Mouse (Mus musculus): ENCODE measurements around the gene Eif2ak4. TPM values are rescaled to one million over a fixed set of nuclear protein-coding genes. Genes with fewer than 3 reads are reported as not detected.

The Eif2ak4 gene
- polyA plus RNA-seq, 1 experiment from 2014 or later = 8.0 TPM

DNA sequence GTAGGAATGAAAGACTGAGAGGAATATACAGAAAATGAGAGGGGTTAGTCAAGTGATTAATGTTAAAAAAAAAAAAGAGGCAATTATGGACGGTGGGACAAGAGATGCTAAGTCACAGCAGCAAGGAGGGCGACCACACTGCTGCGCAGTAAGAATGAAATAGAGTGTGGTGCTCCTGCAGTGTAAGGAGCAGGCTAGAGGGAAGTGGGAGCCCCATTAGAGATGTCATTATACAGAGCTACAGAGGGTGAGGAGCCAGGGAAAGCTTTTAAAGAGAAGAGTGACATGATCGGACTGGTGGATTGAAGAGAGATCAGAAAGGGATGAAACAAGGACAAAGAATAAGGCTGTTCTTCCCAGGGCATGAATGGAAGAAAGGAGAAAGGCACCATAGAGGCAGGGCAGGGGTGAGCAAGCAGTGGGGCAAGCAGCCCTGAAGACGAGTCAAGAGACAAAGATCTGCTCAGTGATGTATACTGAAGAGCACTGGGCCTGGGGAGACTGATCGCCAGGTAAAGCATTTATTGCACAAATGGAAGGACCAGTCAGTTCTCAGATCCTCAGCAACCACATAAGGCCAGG lies 33.2 kb upstream of the Eif2ak4 start:
- H3K4me3 ChIP-seq (replicated peaks; ENCODE audit: low read depth, low read length) = no peak overlapping the region
- no peak overlapping the region for H3K4me2 ChIP-seq (ENCODE audit: low read length)
- no peaks in the 10 kb centered on the region for H3K36me3 ChIP-seq (ENCODE audit: insufficient read depth, low read length)
- H3K9me3 ChIP-seq (replicated peaks; ENCODE audit: low read length) = no peaks in the 10 kb centered on the region
- no peak for ATAC-seq (replicated peaks; ENCODE audit: low FRiP score, low read depth)
- H3K9ac ChIP-seq (ENCODE audit: low read depth, low read length) = no peak overlapping the region
- no peak for TF ChIP-seq CTCF (IDR thresholded peaks at IDR 0.05; ENCODE audit: low read depth)
- 85% methylated on average over 6 of the region's 6 CpGs for WGBS
- no peak overlapping the region for H3K27ac ChIP-seq
- no peaks in the 10 kb centered on the region for H3K4me1 ChIP-seq (replicated peaks; ENCODE audit: insufficient read depth, low read length)
- no peak for DNase-seq (ENCODE audit: low spot score)
- H3K27me3 ChIP-seq (ENCODE audit: insufficient read depth, low read length) = no peaks in the 10 kb centered on the region

DNA sequence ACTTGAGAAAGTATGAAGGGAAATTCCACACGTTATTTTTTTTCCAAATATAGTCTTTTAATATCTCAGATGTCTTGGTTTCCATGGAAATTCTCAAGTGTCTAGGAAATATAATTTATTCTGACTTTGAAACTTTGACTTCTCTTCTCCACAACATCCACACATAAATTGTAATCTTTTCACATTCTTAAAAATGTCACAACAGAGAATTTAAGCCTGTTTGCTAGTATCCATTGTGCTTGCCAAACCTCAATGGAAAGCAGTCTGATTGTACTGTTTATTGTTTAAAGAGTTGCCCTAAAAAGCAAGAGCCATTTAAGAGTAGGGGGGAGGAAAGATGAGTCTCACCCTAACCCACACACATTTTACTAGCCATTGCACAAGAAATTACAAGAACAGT lies 16.6 kb upstream of the Eif2ak4 start:
- Histone ChIP-seq H3K4me2 (ENCODE audit: low read length) (no peak overlapping the region), H3K4me3 (replicated peaks; ENCODE audit: low read depth, low read length) (no peak overlapping the region), H3K27ac (no peak overlapping the region), H3K9ac (ENCODE audit: low read depth, low read length) (no peak overlapping the region), H3K27me3 (ENCODE audit: insufficient read depth, low read length) (no peaks in the 10 kb centered on the region; the same call in 1 of the 2 replicates), H3K9me3 (replicated peaks; ENCODE audit: low read length) (no peaks in the 10 kb centered on the region), H3K36me3 (ENCODE audit: insufficient read depth, low read length) (no peaks in the 10 kb centered on the region), H3K4me1 (replicated peaks; ENCODE audit: insufficient read depth, low read length) (peaks cover 14% of the 10 kb centered on the region; the same call in 1 of the 2 replicates)
- no peak for ATAC-seq (replicated peaks; ENCODE audit: low FRiP score, low read depth)
- WGBS = 30% methylated on average over 1 of the region's 1 CpGs
- no peak for TF ChIP-seq CTCF (IDR thresholded peaks at IDR 0.05; ENCODE audit: low read depth)
- DNase-seq (ENCODE audit: low spot score) = peak; percentile 62

DNA sequence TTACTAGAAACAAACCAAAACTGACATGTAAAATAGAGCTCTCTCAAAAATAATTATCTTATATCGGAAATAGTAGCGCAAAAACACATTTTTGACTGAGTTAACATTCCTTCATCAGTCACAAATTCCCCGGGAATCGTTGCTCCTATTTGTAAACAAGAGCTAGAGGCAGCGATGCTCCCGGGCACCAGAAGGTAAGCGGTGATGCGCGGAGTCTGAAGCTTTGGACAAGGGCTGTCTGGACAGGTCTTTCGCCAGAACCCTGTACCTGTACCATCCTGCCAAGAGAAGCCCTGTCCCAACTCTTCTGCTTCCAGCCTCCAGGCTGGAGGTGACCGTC lies 15.9 kb upstream of the Eif2ak4 start:
- H3K9ac ChIP-seq (ENCODE audit: low read depth, low read length) = peak overlapping the region; percentile 46; the same call in 1 of the 2 replicates
- TF ChIP-seq CTCF (IDR thresholded peaks at IDR 0.05; ENCODE audit: low read depth) = no peak
- ATAC-seq (replicated peaks; ENCODE audit: low FRiP score, low read depth) = no peak
- peaks cover 14% of the 10 kb centered on the region; the same call in 1 of the 2 replicates for H3K4me1 ChIP-seq (replicated peaks; ENCODE audit: insufficient read depth, low read length)
- peak; percentile 23 for DNase-seq (ENCODE audit: low spot score)
- no peaks in the 10 kb centered on the region for H3K9me3 ChIP-seq (replicated peaks; ENCODE audit: low read length)
- no peaks in the 10 kb centered on the region for H3K36me3 ChIP-seq (ENCODE audit: insufficient read depth, low read length)
- H3K27ac ChIP-seq = no peak overlapping the region
- peak overlapping the region; percentile 43 for H3K4me3 ChIP-seq (replicated peaks; ENCODE audit: low read depth, low read length)
- no peaks in the 10 kb centered on the region; the same call in 1 of the 2 replicates for H3K27me3 ChIP-seq (ENCODE audit: insufficient read depth, low read length)
- WGBS = 7% methylated on average over 11 of the region's 11 CpGs
- peak overlapping the region; percentile 81 for H3K4me2 ChIP-seq (ENCODE audit: low read length)

DNA sequence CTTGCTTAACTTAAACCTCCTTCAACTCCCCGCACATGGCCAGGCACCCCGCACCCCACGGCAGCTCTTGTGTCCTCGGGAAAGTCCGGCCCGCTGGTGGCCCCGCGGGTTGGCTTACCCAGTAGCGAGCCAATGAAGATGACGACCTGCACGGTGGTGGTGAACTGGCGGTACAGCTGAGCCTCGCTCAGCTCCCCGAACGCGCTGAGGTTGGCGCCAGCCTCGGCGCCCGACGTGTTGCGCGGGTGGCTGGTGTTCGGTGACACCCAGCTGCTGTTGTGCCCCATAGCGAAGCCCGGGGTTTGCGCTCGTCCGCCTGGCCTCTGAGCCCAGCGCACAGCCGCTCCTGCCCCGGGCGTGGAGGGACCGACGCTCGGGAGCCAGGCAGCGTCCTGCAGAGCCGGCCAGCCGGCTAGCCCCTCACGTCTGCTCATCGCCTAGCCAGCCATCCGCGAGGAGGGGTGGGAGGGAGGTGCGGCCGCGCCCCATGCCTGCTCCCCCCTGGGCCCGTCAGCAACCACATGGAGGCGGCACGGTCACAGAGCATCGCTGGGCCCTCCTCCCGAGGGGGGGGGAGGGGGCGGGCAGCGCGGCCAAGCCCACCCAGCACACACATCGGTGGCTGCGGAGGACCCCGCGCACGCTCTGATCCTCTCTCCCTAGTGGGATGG lies 15.4 kb upstream of the Eif2ak4 start, which contains the start of gene Gpr176:
TSS of gene Gpr176 (minus strand) at position 519 of the 671 bp plus-strand sequence.
- Histone ChIP-seq H3K27ac (no peak within 1 kb of the TSS), H3K9me3 (replicated peaks; ENCODE audit: low read length) (no peaks in the 10 kb centered on the region), H3K4me3 (replicated peaks; ENCODE audit: low read depth, low read length) (peak within 1 kb of the TSS; percentile 43), H3K4me2 (ENCODE audit: low read length) (peak within 1 kb of the TSS; percentile 81), H3K4me1 (replicated peaks; ENCODE audit: insufficient read depth, low read length) (peaks cover 14% of the 10 kb centered on the region; the same call in 1 of the 2 replicates), H3K27me3 (ENCODE audit: insufficient read depth, low read length) (no peaks in the 10 kb centered on the region; the same call in 1 of the 2 replicates), H3K36me3 (ENCODE audit: insufficient read depth, low read length) (no peaks in the 10 kb centered on the region), H3K9ac (ENCODE audit: low read depth, low read length) (peak within 1 kb of the TSS; percentile 46)
- no peak for TF ChIP-seq CTCF (IDR thresholded peaks at IDR 0.05; ENCODE audit: low read depth)
- WGBS = under 1% methylated on average over 57 of the region's 59 CpGs
- peak; percentile 47 for DNase-seq (ENCODE audit: low spot score)
- peak; percentile 68 for ATAC-seq (replicated peaks; ENCODE audit: low FRiP score, low read depth)

DNA sequence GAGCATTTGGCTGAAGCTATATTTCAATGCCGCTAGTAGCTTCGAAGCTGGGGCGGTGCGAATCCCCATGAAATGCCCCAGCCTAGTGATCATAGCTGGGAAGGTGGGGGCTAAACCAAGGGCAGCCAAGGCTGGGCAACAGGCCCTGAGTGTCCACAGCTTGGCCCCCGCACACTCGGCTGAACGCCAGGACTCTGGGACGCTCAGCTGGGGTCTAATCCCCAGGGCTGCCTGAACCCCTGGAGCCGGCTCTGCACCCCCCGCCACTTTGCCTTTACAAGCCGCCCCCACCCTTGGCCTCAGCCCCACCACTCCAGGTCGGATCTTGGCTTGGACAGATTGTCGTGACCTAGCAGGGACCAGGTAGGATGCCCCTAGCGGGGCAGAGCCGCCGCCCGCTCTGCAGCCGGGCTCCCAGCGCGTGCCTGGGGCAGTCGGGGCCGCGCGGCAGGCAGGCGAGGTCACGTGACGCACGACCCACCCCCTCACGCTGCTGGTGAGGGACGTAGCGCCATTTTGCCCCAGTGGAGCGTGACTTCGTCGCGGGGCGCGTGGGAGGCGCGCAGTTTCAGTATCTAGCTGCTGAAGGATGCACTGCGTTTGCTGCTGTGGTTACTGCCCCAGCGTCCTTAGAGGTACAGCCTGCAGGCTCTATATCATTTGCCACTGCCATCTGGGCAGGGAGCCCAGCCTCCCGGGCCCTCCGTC lies 14.7 kb upstream of the Eif2ak4 start:
- ATAC-seq (replicated peaks; ENCODE audit: low FRiP score, low read depth) (peak; percentile 94), DNase-seq (ENCODE audit: low spot score) (peak; percentile 90)
- peak; percentile 50 for TF ChIP-seq CTCF (IDR thresholded peaks at IDR 0.05; ENCODE audit: low read depth)
- peaks cover 14% of the 10 kb centered on the region; the same call in 1 of the 2 replicates for H3K4me1 ChIP-seq (replicated peaks; ENCODE audit: insufficient read depth, low read length)
- WGBS = 2% methylated on average over 43 of the region's 43 CpGs
- H3K27me3 ChIP-seq (ENCODE audit: insufficient read depth, low read length) = no peaks in the 10 kb centered on the region; the same call in 1 of the 2 replicates
- peak overlapping the region; percentile 43 for H3K4me3 ChIP-seq (replicated peaks; ENCODE audit: low read depth, low read length)
- peak overlapping the region; percentile 46 for H3K9ac ChIP-seq (ENCODE audit: low read depth, low read length)
- no peak overlapping the region for H3K27ac ChIP-seq
- H3K4me2 ChIP-seq (ENCODE audit: low read length) = peak overlapping the region; percentile 81
- H3K9me3 ChIP-seq (replicated peaks; ENCODE audit: low read length) = no peaks in the 10 kb centered on the region
- H3K36me3 ChIP-seq (ENCODE audit: insufficient read depth, low read length) = no peaks in the 10 kb centered on the region

DNA sequence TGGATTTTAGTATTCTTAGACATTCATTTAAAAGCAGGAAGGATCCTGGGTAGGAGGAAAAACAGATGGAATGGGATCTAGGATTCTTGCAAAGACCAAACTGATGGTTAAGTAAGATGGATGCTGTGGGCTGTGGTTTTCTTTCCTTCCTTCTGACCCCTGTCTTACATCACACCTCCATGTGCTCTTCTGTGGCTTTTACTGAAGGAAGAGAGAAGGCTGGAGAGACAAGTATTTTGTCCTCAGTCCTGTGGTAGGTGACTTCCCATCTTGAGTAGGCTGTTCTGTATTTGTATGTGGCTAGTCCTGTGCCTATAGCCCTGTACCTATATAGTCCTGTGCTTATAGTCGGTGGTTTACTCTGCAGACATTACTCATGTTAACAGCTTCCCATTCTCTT lies 12.9 kb upstream of the Eif2ak4 start:
- WGBS = 71% methylated on average over 1 of the region's 1 CpGs

More for the DNA sequence above, 12.9 kb upstream of the Eif2ak4 start:
- DNase-seq (ENCODE audit: low spot score) (no peak), ATAC-seq (replicated peaks; ENCODE audit: low FRiP score, low read depth) (no peak)
- no peak overlapping the region for H3K27ac ChIP-seq
- no peaks in the 10 kb centered on the region for H3K36me3 ChIP-seq (ENCODE audit: insufficient read depth, low read length)
- no peak overlapping the region for H3K4me2 ChIP-seq (ENCODE audit: low read length)
- no peaks in the 10 kb centered on the region for H3K9me3 ChIP-seq (replicated peaks; ENCODE audit: low read length)
- peaks cover 14% of the 10 kb centered on the region; the same call in 1 of the 2 replicates for H3K4me1 ChIP-seq (replicated peaks; ENCODE audit: insufficient read depth, low read length)
- no peak for TF ChIP-seq CTCF (IDR thresholded peaks at IDR 0.05; ENCODE audit: low read depth)
- no peak overlapping the region for H3K4me3 ChIP-seq (replicated peaks; ENCODE audit: low read depth, low read length)
- no peaks in the 10 kb centered on the region; the same call in 1 of the 2 replicates for H3K27me3 ChIP-seq (ENCODE audit: insufficient read depth, low read length)
- H3K9ac ChIP-seq (ENCODE audit: low read depth, low read length) = no peak overlapping the region

Data from kidney, postnatal 0 days (tissue).